Mouse (Mus musculus): ENCODE data around the gene Add2.

GRCm38 (mm10) chr6:86064318-86065016, 36.0 kb downstream of the Add2 start:
- TF ChIP-seq CTCF (IDR thresholded peaks at IDR 0.05; ENCODE audit: low read depth) = no peak
- no peak for TF ChIP-seq EP300 (IDR thresholded peaks at IDR 0.05; ENCODE audit: low read depth)

Data from liver, postnatal 0 days (tissue).